Mouse (Mus musculus): Measurements from ENCODE around the gene Cyld. TPM values are rescaled to one million over a fixed set of nuclear protein-coding genes. Genes with fewer than 3 reads are reported as not detected.
A peak's percentile ranks its signal among the peaks of the same experiment; 100 is the strongest.

Gene Cyld
- total and polyA plus RNA-seq, 3 experiments: 7.2 to 7.8 TPM; not detected in 1

GRCm38 (mm10) chr8:88668400-88669086, 28.3 kb upstream of the Cyld start:
- DNase-seq (ENCODE audit: low read depth, low spot score): peak; percentile 67

GRCm38 (mm10) chr8:88670782-88671181, 26.0 kb upstream of the Cyld start:
- Histone ChIP-seq H3K9ac (ENCODE audit: control insufficient read depth, low read depth, low read length, poor library complexity, severe bottlenecking) (no peak overlapping the region), H3K4me3 (ENCODE audit: control insufficient read depth in 1 of 2, insufficient read depth in 1 of 2, low read depth in 2 of 2, low read length in 2 of 2) (peak overlapping the region in 1 of 2 experiments; percentile 10; a peak in 1 of 4 replicates), H3K4me1 (ENCODE audit: control insufficient read depth in 1 of 2, insufficient read depth in 2 of 2, low read length in 2 of 2) (peaks cover 38 to 40% of the 10 kb centered on the region in 2 experiments), H3K36me3 (ENCODE audit: control insufficient read depth in 1 of 2, insufficient read depth in 2 of 2, low read length in 2 of 2) (peaks cover 0 to 21% of the 10 kb centered on the region in 2 experiments; a peak in 2 of 4 replicates), H3K9me3 (replicated peaks; ENCODE audit: insufficient read depth, low read length) (no peaks in the 10 kb centered on the region), H3K27me3 (ENCODE audit: control insufficient read depth in 1 of 2, insufficient read depth in 2 of 2, low read length in 2 of 2) (no peaks in the 10 kb centered on the region), H3K79me2 (ENCODE audit: control insufficient read depth, insufficient read depth, low read length, poor library complexity) (no peaks in the 10 kb centered on the region), H3K27ac (ENCODE audit: control insufficient read depth, low read depth, low read length) (no peak overlapping the region)
- DNase-seq (ENCODE audit: low read depth, low spot score): no peak
- TF ChIP-seq JUND (IDR thresholded peaks at IDR 0.05; ENCODE audit: low read depth, low read length) (no peak), ZC3H11A (IDR thresholded peaks at IDR 0.05; ENCODE audit: low read depth, low read length) (no peak), NRF1 (IDR thresholded peaks at IDR 0.05; ENCODE audit: insufficient read depth, low read depth, low read length, poor library complexity, severe bottlenecking) (no peak), KAT2A (conservative IDR thresholded peaks at IDR 0.05; ENCODE audit: low read depth, low read length) (no peak), ZKSCAN1 (IDR thresholded peaks at IDR 0.05; ENCODE audit: low read depth, low read length) (no peak), MAFK (IDR thresholded peaks at IDR 0.05; ENCODE audit: borderline replicate concordance, low read depth, low read length) (no peak), TCF12 (IDR thresholded peaks at IDR 0.05; ENCODE audit: low read depth, low read length) (no peak), UBTF (IDR thresholded peaks at IDR 0.05; ENCODE audit: borderline replicate concordance, insufficient read depth, low read depth, low read length) (no peak), HCFC1 (IDR thresholded peaks at IDR 0.05; ENCODE audit: low read depth, low read length) (no peak), ETS1 (IDR thresholded peaks at IDR 0.05; ENCODE audit: low read depth, low read length) (no peak), USF1 (IDR thresholded peaks at IDR 0.05; ENCODE audit: low read depth, low read length) (no peak), MEF2A (IDR thresholded peaks at IDR 0.05; ENCODE audit: extremely low read depth, insufficient replicate concordance, low read depth, low read length, poor library complexity, severe bottlenecking) (no peak), MAX (IDR thresholded peaks at IDR 0.05; ENCODE audit: low read length) (no peak), POLR2AphosphoS5 (IDR thresholded peaks at IDR 0.05; ENCODE audit: borderline replicate concordance, low read depth, low read length) (no peak), SIN3A (IDR thresholded peaks at IDR 0.05; ENCODE audit: low read length) (no peak), EP300 (IDR thresholded peaks at IDR 0.05; ENCODE audit: low read depth in 1 of 2, low read length in 2 of 2) (no peak), TAL1 (IDR thresholded peaks at IDR 0.05; ENCODE audit: low read length) (no peak)

More at GRCm38 (mm10) chr8:88668400-88669086, 28.3 kb upstream of the Cyld start:
- H3K9ac ChIP-seq (ENCODE audit: control insufficient read depth, low read depth, low read length, poor library complexity, severe bottlenecking): peak overlapping the region; percentile 55
- no peaks in the 10 kb centered on the region for H3K27me3 ChIP-seq (ENCODE audit: control insufficient read depth in 1 of 2, insufficient read depth in 2 of 2, low read length in 2 of 2)
- H3K9me3 ChIP-seq (replicated peaks; ENCODE audit: insufficient read depth, low read length): no peaks in the 10 kb centered on the region
- peaks cover 0 to 24% of the 10 kb centered on the region in 2 experiments; a peak in 2 of 4 replicates for H3K36me3 ChIP-seq (ENCODE audit: control insufficient read depth in 1 of 2, insufficient read depth in 2 of 2, low read length in 2 of 2)
- TF ChIP-seq UBTF (IDR thresholded peaks at IDR 0.05; ENCODE audit: borderline replicate concordance, insufficient read depth, low read depth, low read length): no peak
- peak; percentile 24; the same call in 1 of the 2 replicates for TF ChIP-seq NELFE (IDR thresholded peaks at IDR 0.05; ENCODE audit: low read depth, low read length)
- TF ChIP-seq POLR2AphosphoS2 (IDR thresholded peaks at IDR 0.05; ENCODE audit: low read length): no peak
- peak in 1 of 2 experiments; percentile 34; a peak in 1 of 4 replicates for TF ChIP-seq POLR2A (IDR thresholded peaks at IDR 0.05; ENCODE audit: control insufficient read depth in 1 of 2, insufficient read depth in 1 of 2, low read depth in 1 of 2, low read length in 2 of 2, poor library complexity in 1 of 2)
- TF ChIP-seq MAX (IDR thresholded peaks at IDR 0.05; ENCODE audit: low read length): no peak
- TF ChIP-seq ETS1 (IDR thresholded peaks at IDR 0.05; ENCODE audit: low read depth, low read length): no peak; the same call in 1 of the 2 replicates
- TF ChIP-seq ZKSCAN1 (IDR thresholded peaks at IDR 0.05; ENCODE audit: low read depth, low read length): no peak
- peak; percentile 72 for TF ChIP-seq CHD2 (IDR thresholded peaks at IDR 0.05; ENCODE audit: low read length)
- no peak for TF ChIP-seq CTCF (IDR thresholded peaks at IDR 0.05 in 2 of 3, conservative IDR thresholded peaks at IDR 0.05 in 1 of 3; ENCODE audit: control insufficient read depth in 1 of 3, insufficient read depth in 1 of 3, low read depth in 2 of 3, low read length in 3 of 3, poor library complexity in 1 of 3, severe bottlenecking in 1 of 3)
- no peak for TF ChIP-seq GABPA (IDR thresholded peaks at IDR 0.05; ENCODE audit: low read depth, low read length)
- TF ChIP-seq ZMIZ1 (IDR thresholded peaks at IDR 0.05; ENCODE audit: low read depth, low read length): 0 out of 2 replicates have a peak, but pooled peaks have one; percentile 21
- no peak for TF ChIP-seq TCF12 (IDR thresholded peaks at IDR 0.05; ENCODE audit: low read depth, low read length)
- TF ChIP-seq MYB (IDR thresholded peaks at IDR 0.05; ENCODE audit: low read depth, low read length): no peak
- 0 out of 2 replicates have a peak, but pooled peaks have one; percentile 17 for TF ChIP-seq MXI1 (IDR thresholded peaks at IDR 0.05; ENCODE audit: low read depth, low read length)
- TF ChIP-seq TBP (IDR thresholded peaks at IDR 0.05; ENCODE audit: low read depth, low read length): 0 out of 2 replicates have a peak, but pooled peaks have one; percentile 35
- no peaks in the 10 kb centered on the region for H3K79me2 ChIP-seq (ENCODE audit: control insufficient read depth, insufficient read depth, low read length, poor library complexity)
- H3K4me3 ChIP-seq (ENCODE audit: control insufficient read depth in 1 of 2, insufficient read depth in 1 of 2, low read depth in 2 of 2, low read length in 2 of 2): peak overlapping the region; percentile 48 to 70
- H3K4me1 ChIP-seq (ENCODE audit: control insufficient read depth in 1 of 2, insufficient read depth in 2 of 2, low read length in 2 of 2): peaks cover 42 to 44% of the 10 kb centered on the region in 2 experiments
- H3K27ac ChIP-seq (ENCODE audit: control insufficient read depth, low read depth, low read length): peak overlapping the region; percentile 70

Data from MEL (cell line).